Mouse (Mus musculus): Measurements from ENCODE around the gene 2900026A02Rik. TPM values are rescaled to one million over a fixed set of nuclear protein-coding genes. Genes with fewer than 3 reads are reported as not detected.
A peak's percentile ranks its signal among the peaks of the same experiment; 100 is the strongest.

Gene 2900026A02Rik
- polyA plus RNA-seq (2014; fragmentation: Nextera tagmentation; extraction: Ambion mirVana), result 6.9 TPM in 2 replicates

DNA sequence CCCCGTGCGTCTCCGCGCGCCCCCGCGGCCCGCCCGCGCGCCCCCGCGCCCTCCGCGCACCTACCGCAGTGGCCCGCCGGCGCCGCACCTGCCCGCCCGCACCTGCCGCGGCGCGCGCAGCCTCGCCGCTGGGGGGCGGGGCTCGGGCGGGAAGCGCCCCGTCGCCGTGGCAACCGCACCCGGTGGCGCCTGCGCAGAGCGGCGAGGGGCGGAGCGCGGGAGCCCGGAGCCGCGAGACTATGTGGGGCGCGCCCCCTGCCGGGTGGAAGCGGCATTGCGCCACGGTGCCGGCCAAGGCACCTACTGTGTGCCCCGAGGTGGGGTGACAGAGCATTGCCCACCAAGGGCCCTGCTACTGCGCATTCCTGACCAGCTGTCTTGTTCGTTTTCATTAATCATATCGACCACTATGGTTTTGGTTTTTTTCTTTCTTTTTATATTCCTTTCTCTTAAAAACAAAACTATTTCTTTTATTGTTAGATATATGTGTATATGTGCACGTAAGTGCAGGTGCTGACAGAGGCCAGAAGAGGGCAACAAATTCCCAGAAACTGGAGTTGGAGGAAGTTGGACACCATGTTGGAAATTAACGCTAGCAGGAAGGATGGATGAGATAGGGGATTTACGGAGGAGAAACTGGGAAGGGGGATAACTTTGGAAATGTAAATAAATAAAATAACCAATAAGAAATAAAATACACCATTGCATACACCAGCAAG lies at the start of gene 2900026A02Rik:
TSS of gene 2900026A02Rik (minus strand) at position 90 of the 719 bp plus-strand sequence.
- Histone ChIP-seq H3K9me3 (ENCODE audit: control insufficient read depth, low read length) (no peaks in the 10 kb centered on the region), H3K4me1 (replicated peaks; ENCODE audit: control insufficient read depth, insufficient read depth, low read length) (peaks cover 9% of the 10 kb centered on the region), H3K27ac (ENCODE audit: low read depth) (peak within 1 kb of the TSS; percentile 71), H3K9ac (ENCODE audit: low read length) (peak within 1 kb of the TSS; percentile 71), H3K4me2 (ENCODE audit: low read length) (peak within 1 kb of the TSS; percentile 90), H3K36me3 (ENCODE audit: control insufficient read depth, insufficient read depth, low read length) (no peaks in the 10 kb centered on the region), H3K4me3 (ENCODE audit: low read depth, low read length) (peak within 1 kb of the TSS; percentile 62), H3K27me3 (replicated peaks; ENCODE audit: control insufficient read depth, insufficient read depth, low read length) (no peaks in the 10 kb centered on the region)
- DNase-seq (ENCODE audit: low spot score) (peak; percentile 82), ATAC-seq (replicated peaks; ENCODE audit: low FRiP score, low TSS enrichment, low read depth) (peak; percentile 44; the same call in 1 of the 2 replicates)
- WGBS, result 14% methylated on average over 33 of the region's 62 CpGs

- H3K4me1 ChIP-seq (replicated peaks; ENCODE audit: control insufficient read depth, insufficient read depth, low read length), result no peaks in the 10 kb centered on the region
- DNase-seq (ENCODE audit: low spot score) (no peak), ATAC-seq (replicated peaks; ENCODE audit: low FRiP score, low TSS enrichment, low read depth) (no peak)
- no peaks in the 10 kb centered on the region for H3K36me3 ChIP-seq (ENCODE audit: control insufficient read depth, insufficient read depth, low read length)
- no peak overlapping the region for H3K9ac ChIP-seq (ENCODE audit: low read length)
- no peak overlapping the region for H3K27ac ChIP-seq (ENCODE audit: low read depth)
- WGBS, result 78% methylated on average over 3 of the region's 3 CpGs
- H3K27me3 ChIP-seq (replicated peaks; ENCODE audit: control insufficient read depth, insufficient read depth, low read length), result no peaks in the 10 kb centered on the region
- H3K4me3 ChIP-seq (ENCODE audit: low read depth, low read length), result no peak overlapping the region
- H3K9me3 ChIP-seq (ENCODE audit: control insufficient read depth, low read length), result no peaks in the 10 kb centered on the region
- no peak overlapping the region for H3K4me2 ChIP-seq (ENCODE audit: low read length)
Measured at GRCm38 (mm10) chr5:113270043-113270442, 49.0 kb upstream of the 2900026A02Rik start.

- no peaks in the 10 kb centered on the region for H3K9me3 ChIP-seq (ENCODE audit: control insufficient read depth, low read length)
- no peak overlapping the region for H3K4me2 ChIP-seq (ENCODE audit: low read length)
- no peaks in the 10 kb centered on the region for H3K4me1 ChIP-seq (replicated peaks; ENCODE audit: control insufficient read depth, insufficient read depth, low read length)
- no peak overlapping the region for H3K4me3 ChIP-seq (ENCODE audit: low read depth, low read length)
- no peaks in the 10 kb centered on the region for H3K36me3 ChIP-seq (ENCODE audit: control insufficient read depth, insufficient read depth, low read length)
- no peak overlapping the region for H3K9ac ChIP-seq (ENCODE audit: low read length)
- DNase-seq (ENCODE audit: low spot score) (no peak), ATAC-seq (replicated peaks; ENCODE audit: low FRiP score, low TSS enrichment, low read depth) (no peak)
- no peak overlapping the region for H3K27ac ChIP-seq (ENCODE audit: low read depth)
- H3K27me3 ChIP-seq (replicated peaks; ENCODE audit: control insufficient read depth, insufficient read depth, low read length), result no peaks in the 10 kb centered on the region
Measured at GRCm38 (mm10) chr5:113268246-113268645, 47.2 kb upstream of the 2900026A02Rik start.

DNA sequence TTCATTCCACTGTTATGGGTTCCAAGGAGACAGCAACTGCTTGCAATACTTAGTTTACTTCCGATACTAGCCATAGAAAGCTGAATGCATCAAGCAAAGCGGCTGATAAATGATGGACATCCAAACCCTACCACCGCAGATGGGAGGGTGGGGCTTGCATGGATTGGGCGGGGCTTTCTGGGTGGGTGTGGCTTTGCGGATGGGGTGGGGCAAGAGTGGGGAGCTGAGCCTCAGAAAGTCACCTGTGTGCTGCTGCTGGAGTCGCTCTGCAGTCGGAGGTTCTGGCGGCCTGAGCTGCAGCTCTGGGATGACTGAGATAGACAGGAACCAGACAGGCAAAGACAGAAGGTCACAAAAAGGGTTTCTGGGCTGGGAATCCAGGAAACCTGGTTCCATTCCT lies 44.6 kb upstream of the 2900026A02Rik start:
- DNase-seq (ENCODE audit: low spot score) (no peak), ATAC-seq (replicated peaks; ENCODE audit: low FRiP score, low TSS enrichment, low read depth) (no peak)
- Histone ChIP-seq H3K27me3 (replicated peaks; ENCODE audit: control insufficient read depth, insufficient read depth, low read length) (no peaks in the 10 kb centered on the region), H3K36me3 (ENCODE audit: control insufficient read depth, insufficient read depth, low read length) (no peaks in the 10 kb centered on the region; the same call in 1 of the 2 replicates), H3K9me3 (ENCODE audit: control insufficient read depth, low read length) (no peaks in the 10 kb centered on the region), H3K4me3 (ENCODE audit: low read depth, low read length) (no peak overlapping the region), H3K27ac (ENCODE audit: low read depth) (no peak overlapping the region), H3K9ac (ENCODE audit: low read length) (no peak overlapping the region), H3K4me1 (replicated peaks; ENCODE audit: control insufficient read depth, insufficient read depth, low read length) (no peaks in the 10 kb centered on the region), H3K4me2 (ENCODE audit: low read length) (no peak overlapping the region)
- 73% methylated on average over 8 of the region's 8 CpGs for WGBS

GRCm38 (mm10) chr5:113250806-113251205 lies 29.8 kb upstream of the 2900026A02Rik start:
- Histone ChIP-seq H3K4me2 (ENCODE audit: low read length) (no peak overlapping the region), H3K9ac (ENCODE audit: low read length) (no peak overlapping the region), H3K9me3 (ENCODE audit: control insufficient read depth, low read length) (no peaks in the 10 kb centered on the region), H3K4me1 (replicated peaks; ENCODE audit: control insufficient read depth, insufficient read depth, low read length) (no peaks in the 10 kb centered on the region), H3K27ac (ENCODE audit: low read depth) (no peak overlapping the region), H3K36me3 (ENCODE audit: control insufficient read depth, insufficient read depth, low read length) (no peaks in the 10 kb centered on the region), H3K4me3 (ENCODE audit: low read depth, low read length) (no peak overlapping the region), H3K27me3 (replicated peaks; ENCODE audit: control insufficient read depth, insufficient read depth, low read length) (no peaks in the 10 kb centered on the region)
- no peak for DNase-seq (ENCODE audit: low spot score)
- WGBS, result 93% methylated on average over 11 of the region's 11 CpGs
- no peak for ATAC-seq (replicated peaks; ENCODE audit: low FRiP score, low TSS enrichment, low read depth)

- Histone ChIP-seq H3K27me3 (replicated peaks; ENCODE audit: control insufficient read depth, insufficient read depth, low read length) (no peaks in the 10 kb centered on the region), H3K27ac (ENCODE audit: low read depth) (no peak overlapping the region), H3K4me2 (ENCODE audit: low read length) (no peak overlapping the region), H3K9ac (ENCODE audit: low read length) (no peak overlapping the region), H3K4me3 (ENCODE audit: low read depth, low read length) (no peak overlapping the region), H3K4me1 (replicated peaks; ENCODE audit: control insufficient read depth, insufficient read depth, low read length) (no peaks in the 10 kb centered on the region), H3K36me3 (ENCODE audit: control insufficient read depth, insufficient read depth, low read length) (no peaks in the 10 kb centered on the region), H3K9me3 (ENCODE audit: control insufficient read depth, low read length) (no peaks in the 10 kb centered on the region)
- DNase-seq (ENCODE audit: low spot score) (no peak), ATAC-seq (replicated peaks; ENCODE audit: low FRiP score, low TSS enrichment, low read depth) (no peak)
- 65% methylated on average over 8 of the region's 8 CpGs for WGBS
Measured at GRCm38 (mm10) chr5:113249263-113249930, 28.4 kb upstream of the 2900026A02Rik start.

DNA sequence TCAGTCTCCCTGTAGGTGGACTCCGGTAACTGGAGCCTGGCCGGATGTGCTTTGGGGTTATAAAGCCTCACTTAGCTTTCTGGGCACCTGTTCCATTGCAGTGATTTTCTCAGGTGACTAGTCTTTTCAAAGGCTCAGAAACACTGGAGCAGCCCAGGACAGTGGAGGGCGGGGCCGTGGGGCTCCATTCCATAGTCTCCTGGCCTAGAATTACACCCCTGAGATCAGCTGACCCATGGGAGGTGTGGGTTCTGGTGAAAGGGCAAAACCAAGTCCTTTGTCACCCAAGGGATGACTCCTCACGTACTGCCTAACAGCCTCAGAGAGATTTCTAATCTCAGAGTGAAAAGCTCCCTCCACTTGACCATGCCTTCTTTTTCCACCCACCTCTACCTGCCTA lies 9.2 kb upstream of the 2900026A02Rik start:
- Histone ChIP-seq H3K27me3 (replicated peaks; ENCODE audit: control insufficient read depth, insufficient read depth, low read length) (no peaks in the 10 kb centered on the region), H3K9me3 (ENCODE audit: control insufficient read depth, low read length) (no peaks in the 10 kb centered on the region), H3K4me2 (ENCODE audit: low read length) (no peak overlapping the region), H3K9ac (ENCODE audit: low read length) (no peak overlapping the region), H3K36me3 (ENCODE audit: control insufficient read depth, insufficient read depth, low read length) (no peaks in the 10 kb centered on the region), H3K27ac (ENCODE audit: low read depth) (no peak overlapping the region), H3K4me3 (ENCODE audit: low read depth, low read length) (no peak overlapping the region), H3K4me1 (replicated peaks; ENCODE audit: control insufficient read depth, insufficient read depth, low read length) (peaks cover 9% of the 10 kb centered on the region; the same call in 1 of the 2 replicates)
- WGBS, result 75% methylated on average over 5 of the region's 5 CpGs
- no peak for ATAC-seq (replicated peaks; ENCODE audit: low FRiP score, low TSS enrichment, low read depth)
- no peak for DNase-seq (ENCODE audit: low spot score)

DNA sequence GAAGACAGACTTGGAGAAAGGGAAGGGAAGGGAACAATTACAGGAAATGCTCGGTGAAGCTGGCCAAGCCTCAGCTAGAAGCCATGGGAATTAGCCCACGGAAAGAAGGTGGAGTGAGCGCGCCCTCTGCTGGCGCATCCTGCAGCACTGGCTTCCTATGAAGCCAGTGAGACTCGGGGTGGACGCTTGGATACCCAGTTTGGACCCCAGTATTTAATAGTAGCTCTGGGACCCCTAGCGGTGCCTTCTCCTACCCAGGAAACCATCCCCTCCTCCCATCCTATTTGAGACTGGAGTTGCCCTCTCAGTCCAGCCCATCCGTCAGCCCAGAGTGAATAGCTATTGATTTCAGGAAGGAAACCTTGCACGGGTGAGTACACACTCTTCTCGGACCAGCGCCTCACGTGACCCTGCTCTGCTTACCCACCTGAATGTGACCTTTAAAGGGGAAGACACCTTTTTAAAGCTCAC lies 5.6 kb upstream of the 2900026A02Rik start, which contains the start of gene Tmem211:
TSS of gene Tmem211 (plus strand) at position 278 of the 471 bp plus-strand sequence.
- peak within 1 kb of the TSS; percentile 41 for H3K4me2 ChIP-seq (ENCODE audit: low read length)
- peaks cover 9% of the 10 kb centered on the region; the same call in 1 of the 2 replicates for H3K4me1 ChIP-seq (replicated peaks; ENCODE audit: control insufficient read depth, insufficient read depth, low read length)
- no peaks in the 10 kb centered on the region for H3K27me3 ChIP-seq (replicated peaks; ENCODE audit: control insufficient read depth, insufficient read depth, low read length)
- under 1% methylated on average over 13 of the region's 13 CpGs for WGBS
- DNase-seq (ENCODE audit: low spot score), result peak; percentile 94
- no peak within 1 kb of the TSS for H3K9ac ChIP-seq (ENCODE audit: low read length)
- H3K27ac ChIP-seq (ENCODE audit: low read depth), result no peak within 1 kb of the TSS
- peak; percentile 69 for ATAC-seq (replicated peaks; ENCODE audit: low FRiP score, low TSS enrichment, low read depth)
- H3K36me3 ChIP-seq (ENCODE audit: control insufficient read depth, insufficient read depth, low read length), result no peaks in the 10 kb centered on the region
- no peak within 1 kb of the TSS for H3K4me3 ChIP-seq (ENCODE audit: low read depth, low read length)
- H3K9me3 ChIP-seq (ENCODE audit: control insufficient read depth, low read length), result no peaks in the 10 kb centered on the region

Data from intestine, embryonic 14.5 days (tissue).